Mouse (Mus musculus): Measurements from ENCODE around the gene Efcab11. TPM values are rescaled to one million over a fixed set of nuclear protein-coding genes. Genes with fewer than 3 reads are reported as not detected.
A peak's percentile ranks its signal among the peaks of the same experiment; 100 is the strongest.

The Efcab11 gene
- polyA plus RNA-seq, 1 experiment from 2014 or later: 27.3 TPM

- DNase-seq (ENCODE audit: low spot score): no peak
- Histone ChIP-seq H3K27me3 (ENCODE audit: control insufficient read depth, insufficient read depth, low read length) (no peaks in the 10 kb centered on the region), H3K27ac (replicated peaks; ENCODE audit: low read depth, low read length) (no peak overlapping the region), H3K4me2 (ENCODE audit: low read depth, low read length) (no peak overlapping the region), H3K9ac (replicated peaks; ENCODE audit: low read length) (no peak overlapping the region), H3K4me1 (ENCODE audit: control insufficient read depth, insufficient read depth, low read length) (no peaks in the 10 kb centered on the region), H3K4me3 (ENCODE audit: low read depth, low read length) (no peak overlapping the region), H3K36me3 (replicated peaks; ENCODE audit: control insufficient read depth, insufficient read depth, low read depth, low read length) (no peaks in the 10 kb centered on the region), H3K9me3 (replicated peaks; ENCODE audit: control insufficient read depth, low read length) (peaks cover 6% of the 10 kb centered on the region)
- WGBS: 97% methylated on average over 37 of the region's 37 CpGs
- peak; percentile 95 for ATAC-seq (replicated peaks; ENCODE audit: insufficient number of reproducible peaks, low FRiP score, low TSS enrichment, low read depth)
Measured at GRCm38 (mm10) chr12:99644966-99645365, 239.3 kb downstream of the Efcab11 start.

Other genes starting within 250 kb of the Efcab11 start
- 83.1 and 83.5 TPM in 2 replicates for gene Tdp1, start 78 bp upstream of the Efcab11 start, polyA plus RNA-seq (2014; fragmentation: Nextera tagmentation; extraction: Ambion mirVana)
- 0.41 and 0.54 TPM in 2 replicates for gene Kcnk13, start 80.1 kb upstream of the Efcab11 start, polyA plus RNA-seq (2014; fragmentation: Nextera tagmentation; extraction: Ambion mirVana)
- 433 and 457 TPM in 2 replicates for gene Psmc1, start 225.7 kb upstream of the Efcab11 start, polyA plus RNA-seq (2014; fragmentation: Nextera tagmentation; extraction: Ambion mirVana)